Comparison of ENCODE assay signal across 17 mouse cellular contexts in genomic region chr1:158837151-158837550, GRCm38 (mm10).
"Had no signal": no experiment of that assay in that cellular context is flagged by ENCODE, and none has a peak within 500 bp of the region (broad histone marks: within the 10 kb centered on the region; RNA-seq: fewer than 3 reads in every experiment).

No protein-coding gene starts in this region.

- H3K9me3 ChIP-seq: neural tube, embryonic 12.5 days; neural tube, embryonic 13.5 days; neural tube, embryonic 15.5 days; stomach, embryonic 15.5 days had no signal

- H3K9ac ChIP-seq: neural tube, embryonic 12.5 days; neural tube, embryonic 13.5 days; neural tube, embryonic 15.5 days; stomach, embryonic 15.5 days had no signal

- H3K27me3 ChIP-seq: neural tube, embryonic 12.5 days; neural tube, embryonic 13.5 days; neural tube, embryonic 15.5 days; stomach, embryonic 15.5 days had no signal

- H3K27ac ChIP-seq: neural tube, embryonic 12.5 days; neural tube, embryonic 13.5 days; neural tube, embryonic 15.5 days; stomach, embryonic 15.5 days; stomach, postnatal 0 days had no signal

- H3K4me2 ChIP-seq: neural tube, embryonic 12.5 days; neural tube, embryonic 13.5 days; neural tube, embryonic 15.5 days; stomach, embryonic 15.5 days had no signal

- H3K4me3 ChIP-seq: neural tube, embryonic 12.5 days; neural tube, embryonic 13.5 days; neural tube, embryonic 15.5 days; stomach, embryonic 15.5 days had no signal

- DNase-seq: retina, postnatal 1 day; right cerebral cortex, adult 18-20 months; right cerebral cortex, postnatal 14 days; right cerebral cortex, postnatal 25 days; right cerebral cortex, postnatal 4 days; spleen, adult 18-20 months; thymus, adult 18-20 months; thymus, adult 2 months; thymus, postnatal 14 days; thymus, postnatal 25 days; thymus, postnatal 36 days; thymus, postnatal 4 days had no signal

- H3K4me1 ChIP-seq: neural tube, embryonic 12.5 days; neural tube, embryonic 13.5 days; neural tube, embryonic 15.5 days; stomach, embryonic 15.5 days had no signal

- H3K36me3 ChIP-seq: neural tube, embryonic 12.5 days; neural tube, embryonic 13.5 days; neural tube, embryonic 15.5 days; stomach, embryonic 15.5 days had no signal
